In genomic region chr7:75649966-75650365, GRCm38 (mm10) we compare ENCODE assay signal across 19 mouse cellular contexts.
DNase-seq lines count a peak whose midpoint lies in the region; ATAC-seq lines count a peak whose summit lies in the region.
"Had no signal": no experiment of that assay in that cellular context is flagged by ENCODE, and none has a peak within 500 bp of the region (broad histone marks: within the 10 kb centered on the region; RNA-seq: fewer than 3 reads in every experiment).

No protein-coding gene starts in this region.

- DNase-seq in 416B (ENCODE audit: low read depth) = peak; percentile 80
- peak; percentile 66 for DNase-seq in CD4-positive, CD25-positive, alpha-beta regulatory T cell, adult 2 months (ENCODE audit: low read depth, low spot score)
- peak; percentile 81 for DNase-seq in embryonic facial prominence, embryonic 14.5 days (ENCODE audit: low spot score)
- no peak for DNase-seq in cerebellum, postnatal 10 days
- DNase-seq in lung, postnatal 4 days = no peak
- DNase-seq: adrenal gland, adult 2 months; cerebellum, adult 2 months; heart, postnatal 10 days; lung, postnatal 36 days; right cerebral cortex, postnatal 4 days had no signal

- no peak overlapping the region for H3K9ac ChIP-seq in embryonic facial prominence, embryonic 14.5 days (ENCODE audit: low read depth, low read length)
- no peak overlapping the region for H3K9ac ChIP-seq in intestine, embryonic 15.5 days
- H3K9ac ChIP-seq: embryonic facial prominence, embryonic 12.5 days; forebrain, embryonic 12.5 days; hindbrain, embryonic 15.5 days; limb, embryonic 13.5 days; midbrain, embryonic 15.5 days; neural tube, embryonic 13.5 days had no signal

- H3K36me3 ChIP-seq in embryonic facial prominence, embryonic 14.5 days (ENCODE audit: control insufficient read depth, insufficient read depth, low read length) = no peaks in the 10 kb centered on the region
- no peaks in the 10 kb centered on the region for H3K36me3 ChIP-seq in intestine, embryonic 15.5 days
- H3K36me3 ChIP-seq: embryonic facial prominence, embryonic 12.5 days; forebrain, embryonic 12.5 days; hindbrain, embryonic 15.5 days; limb, embryonic 13.5 days; midbrain, embryonic 15.5 days; neural tube, embryonic 13.5 days had no signal

- no peak overlapping the region for H3K4me3 ChIP-seq in embryonic facial prominence, embryonic 14.5 days (ENCODE audit: low read depth, low read length)
- H3K4me3 ChIP-seq in intestine, embryonic 15.5 days (replicated peaks) = no peak overlapping the region
- H3K4me3 ChIP-seq: embryonic facial prominence, embryonic 12.5 days; forebrain, embryonic 12.5 days; hindbrain, embryonic 15.5 days; limb, embryonic 13.5 days; midbrain, embryonic 15.5 days; neural tube, embryonic 13.5 days had no signal

- peak; percentile 67 for ATAC-seq in embryonic facial prominence, embryonic 14.5 days (ENCODE audit: low read depth)
- peak; percentile 46 for ATAC-seq in megakaryocyte progenitor cell, adult 5-6 weeks (replicated peaks; ENCODE audit: poor library complexity)
- no peak for ATAC-seq in intestine, embryonic 15.5 days
- ATAC-seq: midbrain, embryonic 15.5 days had no signal

- no peak overlapping the region for H3K4me2 ChIP-seq in embryonic facial prominence, embryonic 14.5 days (ENCODE audit: low read depth, low read length)
- no peak overlapping the region for H3K4me2 ChIP-seq in intestine, embryonic 15.5 days (replicated peaks)
- H3K4me2 ChIP-seq: embryonic facial prominence, embryonic 12.5 days; forebrain, embryonic 12.5 days; hindbrain, embryonic 15.5 days; limb, embryonic 13.5 days; midbrain, embryonic 15.5 days; neural tube, embryonic 13.5 days had no signal

- WGBS in embryonic facial prominence, embryonic 14.5 days = 19% methylated on average over 1 of the region's 1 CpGs
- WGBS in intestine, embryonic 15.5 days = 81% methylated on average over 1 of the region's 1 CpGs

- H3K27me3 ChIP-seq in embryonic facial prominence, embryonic 14.5 days (replicated peaks; ENCODE audit: control insufficient read depth, insufficient read depth, low read length) = no peaks in the 10 kb centered on the region
- no peaks in the 10 kb centered on the region for H3K27me3 ChIP-seq in intestine, embryonic 15.5 days (replicated peaks)
- H3K27me3 ChIP-seq: embryonic facial prominence, embryonic 12.5 days; forebrain, embryonic 12.5 days; hindbrain, embryonic 15.5 days; limb, embryonic 13.5 days; midbrain, embryonic 15.5 days; neural tube, embryonic 13.5 days had no signal

- no peaks in the 10 kb centered on the region for H3K9me3 ChIP-seq in embryonic facial prominence, embryonic 14.5 days (ENCODE audit: control insufficient read depth, low read length)
- H3K9me3 ChIP-seq in intestine, embryonic 15.5 days = no peaks in the 10 kb centered on the region
- H3K9me3 ChIP-seq: embryonic facial prominence, embryonic 12.5 days; forebrain, embryonic 12.5 days; hindbrain, embryonic 15.5 days; limb, embryonic 13.5 days; midbrain, embryonic 15.5 days; neural tube, embryonic 13.5 days had no signal

- H3K4me1 ChIP-seq in embryonic facial prominence, embryonic 14.5 days (ENCODE audit: control insufficient read depth, insufficient read depth, low read length) = peaks cover 25% of the 10 kb centered on the region
- H3K4me1 ChIP-seq in intestine, embryonic 15.5 days (replicated peaks) = 0 out of 2 replicates have a peak, but pooled peaks cover 3% of the 10 kb centered on the region
- H3K4me1 ChIP-seq: forebrain, embryonic 12.5 days; midbrain, embryonic 15.5 days had no signal

- H3K27ac ChIP-seq in embryonic facial prominence, embryonic 14.5 days (replicated peaks; ENCODE audit: low read depth, low read length) = 0 out of 2 replicates have a peak overlapping the region, but pooled peaks have one; percentile 15
- no peak overlapping the region for H3K27ac ChIP-seq in intestine, embryonic 15.5 days
- H3K27ac ChIP-seq: embryonic facial prominence, embryonic 12.5 days; forebrain, embryonic 12.5 days; hindbrain, embryonic 15.5 days; kidney, postnatal 0 days; limb, embryonic 13.5 days; midbrain, embryonic 15.5 days; neural tube, embryonic 13.5 days had no signal

Comparison
In these comparisons a context has a peak if more than half of its experiments do, and no peak if none do; other contexts are left out.
1. DNase-seq: peak in 416B (single experiment), CD4-positive, CD25-positive, alpha-beta regulatory T cell, adult 2 months (single experiment) and embryonic facial prominence, embryonic 14.5 days (single experiment); none in cerebellum, postnatal 10 days (0 of 2) and lung, postnatal 4 days (0 of 2).